Mouse (Mus musculus): ENCODE measurements around the gene Corin.
A peak's percentile ranks its signal among the peaks of the same experiment; 100 is the strongest.

Corin gene

DNA sequence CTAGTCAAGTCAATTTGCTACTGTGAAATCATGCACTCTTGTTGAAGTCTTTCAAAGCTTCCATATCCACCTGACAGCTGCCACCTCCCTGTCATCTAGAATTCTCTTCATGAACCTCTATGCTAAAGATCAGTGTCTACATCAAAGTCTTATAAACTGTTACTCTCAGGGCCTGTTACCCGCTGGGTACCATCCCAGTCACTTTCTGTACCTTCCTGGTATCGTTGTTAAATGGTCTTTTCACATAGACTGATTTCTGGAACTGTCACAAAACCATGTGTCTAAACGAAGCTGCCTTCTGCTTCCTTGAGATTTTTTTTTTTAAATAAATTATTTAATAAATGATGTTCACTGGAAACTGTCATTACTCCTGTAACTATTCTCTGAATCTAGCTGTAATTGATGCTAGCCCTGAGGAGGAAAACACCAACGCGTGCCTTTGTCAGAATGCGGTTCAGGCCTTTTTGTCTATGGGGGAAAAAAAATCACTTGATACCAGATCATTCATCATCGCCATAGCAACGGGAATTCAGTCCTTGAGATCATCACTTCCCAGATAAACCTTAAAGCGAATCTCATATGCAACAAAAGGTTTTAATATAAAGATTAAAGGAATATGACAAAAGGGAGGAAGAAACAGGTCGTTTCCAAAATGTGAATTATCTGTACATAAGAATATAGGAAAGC is 205.7 kb downstream of the Corin start:
- no peak for DNase-seq

DNA sequence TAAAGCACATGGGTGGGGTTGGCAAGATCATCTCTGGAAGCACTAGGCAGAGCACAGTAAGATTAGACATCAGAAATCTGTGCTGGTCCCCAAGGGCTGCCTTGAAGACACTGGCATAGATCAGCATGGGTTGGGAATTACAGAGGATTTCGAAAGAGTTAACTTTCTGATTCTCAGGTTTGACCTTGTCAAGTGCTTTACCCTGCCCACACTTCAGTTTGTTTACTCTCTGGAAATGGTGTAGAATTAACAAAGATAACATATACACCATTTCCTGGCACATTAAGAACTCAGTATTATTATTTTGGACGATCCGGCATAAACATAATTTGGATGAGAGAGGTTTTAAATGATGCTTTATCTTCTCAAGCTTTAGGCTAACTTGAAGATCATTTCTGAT is 219.2 kb downstream of the Corin start:
- DNase-seq: no peak

DNA sequence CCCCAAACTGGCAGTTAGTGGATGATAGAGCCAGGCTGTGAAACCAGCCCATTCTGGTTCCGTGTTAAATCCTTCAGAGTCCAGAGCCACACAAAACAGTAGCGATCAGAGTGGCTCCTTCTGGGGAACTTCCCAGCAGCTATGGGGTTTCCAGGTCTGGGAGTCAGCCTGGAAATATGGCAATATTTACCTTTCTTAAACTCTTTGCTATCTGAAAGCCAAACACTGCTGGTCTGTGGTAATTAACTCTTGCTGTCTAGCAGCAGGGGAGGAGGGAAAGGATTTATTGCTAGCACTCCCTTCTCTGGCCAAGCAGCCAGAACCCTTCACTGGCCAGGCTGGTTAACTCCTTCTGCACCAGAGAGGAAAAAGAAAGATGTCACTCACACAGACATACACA is 221.4 kb downstream of the Corin start:
- no peak for DNase-seq

DNA sequence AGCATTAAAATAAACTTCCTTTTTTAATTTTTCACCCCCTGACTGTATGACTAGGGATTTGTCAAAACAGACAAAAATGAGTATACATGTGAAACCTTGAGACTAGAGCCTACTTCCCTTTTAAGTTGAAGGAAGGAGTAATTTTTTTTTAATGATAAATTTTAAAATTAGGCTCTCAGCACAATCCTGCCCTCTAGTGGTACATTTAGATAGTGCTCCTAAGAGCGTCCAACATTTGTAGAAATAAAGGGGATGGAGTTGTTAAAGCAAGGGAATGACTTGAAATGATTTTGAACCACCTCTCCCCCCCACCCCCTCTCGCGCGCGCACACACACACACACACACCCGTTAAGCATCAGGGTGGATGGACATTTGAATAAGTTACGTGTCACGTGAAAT is 234.6 kb downstream of the Corin start:
- peak; percentile 23 for DNase-seq

DNA sequence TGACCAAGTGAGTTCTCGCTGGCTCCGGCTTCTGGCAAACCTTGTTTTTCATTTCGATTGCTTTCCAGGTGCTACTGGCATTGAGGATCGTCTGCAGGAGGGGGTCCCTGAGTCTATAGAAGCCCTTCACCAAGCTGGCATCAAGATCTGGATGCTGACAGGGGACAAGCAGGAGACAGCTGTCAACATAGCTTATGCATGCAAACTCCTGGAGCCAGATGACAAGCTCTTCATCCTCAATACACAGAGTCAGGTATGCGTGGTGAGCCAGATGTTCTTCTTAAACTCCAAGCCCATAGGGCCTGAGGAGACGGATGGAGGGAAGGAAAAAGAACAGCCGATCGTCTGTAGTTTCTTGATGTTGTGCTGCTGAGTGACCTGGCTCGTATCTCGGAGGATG is 235.1 kb downstream of the Corin start:
- DNase-seq: no peak

DNA sequence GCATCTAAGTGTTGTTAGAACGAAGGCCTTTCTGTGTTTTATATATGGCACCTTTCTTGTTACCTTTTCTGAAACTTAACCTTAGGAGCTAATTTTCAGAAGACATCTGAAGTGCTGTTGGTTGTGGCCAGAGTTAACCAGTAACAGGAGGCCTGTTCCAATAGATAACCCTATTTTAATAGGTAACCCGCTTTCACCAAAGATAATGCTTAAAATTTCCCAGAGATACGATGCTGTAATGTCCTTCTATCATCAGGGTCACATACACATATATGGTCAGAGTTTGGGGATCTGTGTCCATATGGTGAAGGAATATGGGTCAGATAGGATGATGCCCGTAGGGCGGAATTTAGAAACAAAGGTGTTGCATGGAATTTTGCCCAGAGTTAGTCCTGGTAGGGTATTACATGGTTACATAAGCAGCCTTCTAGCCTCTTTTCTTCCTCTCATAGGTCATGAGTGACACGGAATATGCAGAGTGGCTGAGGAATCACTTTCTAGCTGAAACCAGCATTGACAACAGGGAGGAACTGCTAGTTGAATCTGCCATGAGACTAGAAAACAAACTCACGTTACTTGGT is 237.2 kb downstream of the Corin start:
- DNase-seq: peak; percentile 23

DNA sequence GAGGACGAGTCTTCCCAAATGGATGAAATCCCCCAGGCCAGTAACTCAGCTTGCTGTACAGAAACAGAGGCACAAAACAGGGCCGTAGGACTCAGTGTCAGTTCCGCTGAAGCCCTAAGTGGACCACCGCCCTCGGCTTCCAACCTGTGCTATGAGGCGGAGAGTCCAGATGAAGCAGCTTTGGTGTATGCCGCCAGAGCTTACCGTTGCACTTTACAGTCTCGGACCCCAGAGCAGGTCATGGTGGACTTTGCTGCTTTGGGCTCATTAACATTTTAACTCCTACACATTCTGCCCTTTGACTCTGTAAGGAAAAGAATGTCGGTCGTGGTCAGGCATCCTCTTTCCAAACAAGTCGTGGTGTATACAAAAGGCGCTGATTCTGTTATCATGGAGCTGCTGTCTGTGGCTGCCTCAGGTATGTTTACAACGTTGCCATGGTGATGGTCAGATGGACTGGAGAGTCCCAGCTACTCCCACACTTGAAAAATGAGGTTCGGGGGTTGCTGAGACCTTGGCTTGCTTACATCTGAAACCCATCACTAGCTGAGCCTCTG is 240.0 kb downstream of the Corin start:
- no peak for DNase-seq

DNA sequence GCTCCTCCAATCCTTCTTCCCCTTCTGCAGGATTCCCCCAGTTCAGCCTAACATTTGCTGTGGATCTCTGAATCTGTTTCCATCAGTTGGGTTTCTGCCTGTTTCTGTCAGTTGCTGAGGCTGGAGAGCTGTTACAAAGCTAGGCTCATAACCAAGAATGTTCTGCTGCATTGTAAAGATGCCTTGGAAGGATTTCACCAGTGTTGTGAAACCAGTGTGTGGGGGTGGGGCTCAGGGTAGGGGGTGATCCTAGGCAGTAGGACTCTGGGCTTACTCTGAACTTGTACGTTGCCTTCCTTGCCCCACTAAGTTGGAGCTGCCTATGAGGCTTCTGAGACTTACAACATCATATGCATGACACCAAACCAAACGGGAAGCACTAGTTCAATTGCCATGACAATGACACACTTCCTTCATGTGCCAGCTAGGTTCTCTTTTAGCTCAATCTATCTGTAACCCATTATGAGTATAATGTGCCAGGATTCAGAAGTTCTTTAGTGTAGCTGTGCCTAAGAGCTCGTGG is 242.4 kb downstream of the Corin start:
- DNase-seq: no peak

DNA sequence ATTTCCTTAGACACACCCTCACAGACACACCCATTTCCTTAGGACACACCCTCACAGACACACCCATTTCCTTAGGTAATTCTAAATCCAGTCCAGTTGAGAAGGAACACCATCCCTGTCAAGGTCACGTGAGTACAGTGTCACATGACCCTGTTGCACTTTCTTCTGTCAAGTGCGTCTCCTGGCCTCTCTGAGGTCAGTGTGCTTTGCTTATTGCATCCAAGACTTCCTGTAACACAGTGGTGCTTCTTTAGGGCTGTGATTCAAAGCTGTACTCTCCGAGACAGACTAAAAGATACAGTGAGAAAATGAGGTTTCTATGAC is 245.0 kb downstream of the Corin start:
- no peak for DNase-seq

DNA sequence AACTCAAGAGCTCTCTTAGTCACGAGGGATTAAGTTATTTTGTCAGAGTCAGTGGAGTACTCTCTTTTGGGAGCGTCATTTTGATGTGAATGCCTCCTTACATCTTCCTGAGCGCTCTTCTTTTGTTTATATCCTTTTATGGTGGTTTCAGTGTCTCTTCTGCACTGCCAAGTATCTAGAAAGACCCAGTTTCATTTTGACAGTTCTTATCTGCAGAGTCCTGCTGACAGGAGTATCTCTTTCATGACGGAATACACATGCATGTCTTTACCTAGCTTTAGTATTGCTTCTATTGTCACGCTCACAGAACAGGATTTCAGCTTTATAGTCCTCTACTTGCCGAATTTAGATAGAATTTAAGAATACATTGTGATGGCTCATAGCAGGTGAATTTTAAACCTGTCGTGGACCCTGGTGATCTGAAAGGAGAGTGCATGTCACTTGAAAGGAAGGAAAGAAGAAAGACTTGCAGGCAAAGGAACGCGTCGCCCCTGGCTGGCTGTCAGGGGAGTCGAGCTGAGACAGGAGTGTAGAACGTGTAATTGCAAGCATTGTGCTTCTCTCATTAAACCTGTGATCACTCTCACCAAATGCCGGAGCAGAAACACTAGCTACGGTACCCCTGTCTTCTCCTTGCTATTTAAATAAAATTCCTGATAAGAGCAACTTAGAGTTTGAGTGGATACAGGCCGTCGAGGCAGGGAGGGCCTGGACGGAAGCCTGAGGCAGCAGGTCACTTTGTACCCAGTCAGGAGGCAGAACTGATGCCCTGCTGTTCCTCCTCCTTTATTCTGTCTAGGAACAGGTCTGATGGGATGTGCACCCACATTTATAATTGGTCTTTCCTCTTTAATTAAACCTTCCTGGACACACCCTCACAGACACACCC is 245.6 kb downstream of the Corin start:
- no peak for DNase-seq

DNA sequence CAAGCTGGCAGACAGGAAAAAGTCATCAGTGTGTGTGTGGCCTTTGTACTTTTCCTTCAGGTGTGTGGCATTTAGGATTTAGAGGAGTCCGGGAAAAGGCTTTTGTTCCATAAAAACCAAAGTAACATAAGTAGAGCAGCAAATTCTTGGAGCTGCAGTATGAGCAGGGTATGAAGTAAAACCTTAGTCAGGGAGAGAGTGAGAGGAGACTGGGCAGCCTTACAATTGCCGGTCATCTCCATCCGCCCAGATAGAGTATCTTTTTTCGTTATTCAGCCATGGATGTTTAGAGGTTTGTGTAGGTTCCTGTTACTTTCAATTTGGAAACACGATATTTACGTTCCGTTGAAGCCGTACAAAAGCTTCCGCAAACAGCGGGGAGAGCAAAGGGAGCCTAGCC is 247.2 kb downstream of the Corin start:
- DNase-seq: no peak

DNA sequence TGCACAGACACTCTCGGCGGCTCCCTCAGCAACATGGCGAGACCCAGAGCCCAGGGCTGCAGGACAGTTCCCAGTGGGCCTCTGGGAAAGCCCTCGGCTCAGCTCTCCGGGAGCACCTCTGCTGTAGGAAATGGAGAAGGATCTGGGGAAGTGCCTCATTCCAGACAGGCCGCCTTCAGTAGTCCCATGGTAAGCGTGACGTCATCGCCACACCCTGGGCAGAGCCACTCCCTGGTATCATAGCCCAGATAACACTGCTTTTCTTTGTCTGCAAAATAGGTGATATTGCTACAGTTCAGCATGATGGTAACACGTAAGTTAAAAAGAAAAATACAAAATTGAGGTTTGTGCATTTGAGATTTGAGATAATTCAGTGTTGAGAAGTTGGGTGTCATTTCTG is 249.3 kb downstream of the Corin start:
- no peak for DNase-seq

DNA sequence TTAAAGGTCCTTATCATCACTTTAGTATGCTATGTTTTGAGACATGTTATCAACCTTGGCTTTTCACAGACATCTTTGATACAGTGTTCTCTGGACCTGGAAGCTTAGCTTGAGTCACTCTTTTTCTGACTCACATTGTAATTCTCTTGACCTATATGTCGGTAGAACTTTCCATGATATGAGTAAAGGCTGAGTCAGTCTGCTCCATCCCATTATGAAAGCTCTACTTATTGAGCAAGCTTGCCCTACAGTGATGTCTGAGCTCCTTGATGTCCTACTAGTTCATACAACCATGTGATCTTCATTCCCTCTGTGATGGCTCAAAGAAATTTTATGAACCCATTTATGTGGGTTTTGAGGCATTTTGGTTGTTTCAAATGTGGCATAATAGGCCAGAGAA is 254.1 kb downstream of the Corin start:
- no peak for DNase-seq
